Mouse (Mus musculus) thymus, postnatal 14 days (tissue): ENCODE measurements around the gene Duxbl2.
"Not testable (repeated sequence)": the region's sequence is repeated elsewhere in the genome, so short reads cannot be mapped to it uniquely, and the experiment has no call there.

ENCODE experiments used
- DNase-seq: peaks from one replicate; pipeline ENCODE4 v3.0.0; 2021

Gene Duxbl2

DNA sequence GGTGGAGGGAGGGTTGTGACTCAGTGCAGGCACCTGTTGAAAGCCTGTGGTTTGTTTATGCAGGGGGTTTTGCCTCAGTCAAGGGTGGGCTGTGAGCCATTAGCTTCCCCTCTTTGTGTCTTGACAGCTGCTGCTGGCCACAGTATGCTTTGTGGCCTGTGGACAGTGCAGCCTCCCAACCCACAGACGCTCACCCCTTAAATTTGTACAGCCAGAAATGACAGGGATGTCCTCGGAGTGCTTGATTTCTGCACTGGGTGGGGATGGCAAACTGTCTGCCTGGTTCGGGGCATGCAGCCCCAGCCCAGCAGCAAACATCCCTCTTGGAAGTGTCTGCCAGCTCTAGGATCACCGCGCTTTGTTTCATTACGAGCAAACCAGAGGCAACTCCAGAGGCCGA, at the start of gene Duxbl2:
Gene Duxbl2 (plus strand): TSS at position 200 of the 400 bp plus-strand sequence.
- not testable (repeated sequence) for DNase-seq

DNA sequence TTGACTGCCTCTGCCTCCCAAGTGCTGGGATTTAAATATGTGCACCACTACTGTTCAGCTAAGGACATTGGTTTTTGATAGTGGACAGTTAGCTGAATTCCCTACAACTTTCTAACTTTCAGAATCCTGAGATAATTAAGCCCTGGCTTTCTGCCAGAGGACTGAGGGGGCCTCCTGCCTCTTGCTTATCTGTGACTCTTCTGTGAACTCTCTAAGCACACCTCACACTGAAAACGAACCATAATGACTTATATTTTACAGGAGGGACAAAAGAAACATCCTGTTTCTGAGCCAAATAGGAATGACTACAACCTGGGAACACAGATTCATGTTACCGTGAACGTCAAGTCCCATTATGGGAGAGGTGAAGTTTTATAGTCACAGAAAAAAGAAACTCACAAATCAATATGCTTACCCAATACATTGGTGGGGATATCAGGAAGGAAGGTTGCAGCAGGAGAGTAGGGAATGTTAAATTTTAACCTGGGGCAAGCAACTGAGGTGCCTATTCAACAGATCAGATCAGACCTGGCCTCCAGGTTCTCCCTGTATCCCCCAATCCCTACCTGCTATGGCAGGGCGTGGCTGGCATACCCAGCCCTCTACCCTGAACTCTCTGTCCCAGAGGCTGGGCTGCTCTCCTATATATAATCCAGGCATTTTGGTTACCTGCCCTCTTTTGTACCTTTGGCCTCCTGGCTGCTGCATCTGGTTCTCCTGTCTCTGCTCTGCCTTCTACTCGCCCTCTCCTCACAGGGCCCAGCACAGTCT, 41.3 kb upstream of the Duxbl2 start:
- DNase-seq = not testable (repeated sequence)

DNA sequence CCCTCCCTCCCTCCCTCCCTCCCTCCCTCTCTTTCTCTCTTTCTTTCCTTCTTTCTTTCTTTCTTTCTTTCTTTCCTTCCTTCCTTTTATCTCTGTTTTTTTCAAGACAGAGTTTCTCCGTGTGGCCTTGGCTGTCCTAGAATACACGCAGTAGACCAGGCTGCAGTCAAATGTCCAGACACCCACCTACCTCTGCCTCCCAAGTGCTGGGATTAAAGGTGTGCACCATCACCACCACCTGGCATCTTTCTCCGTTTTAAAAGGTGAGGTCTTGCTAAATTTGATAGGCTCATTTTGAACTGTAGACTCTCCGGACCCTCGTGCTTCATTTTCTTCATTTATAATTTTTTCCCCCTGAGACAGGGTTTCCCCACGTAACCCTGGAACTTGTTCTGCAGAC, 36.9 kb upstream of the Duxbl2 start, which contains the start of gene Cphx2:
Gene Cphx2 (plus strand): TSS at position 301 of the 400 bp plus-strand sequence.
- DNase-seq = not testable (repeated sequence)

DNA sequence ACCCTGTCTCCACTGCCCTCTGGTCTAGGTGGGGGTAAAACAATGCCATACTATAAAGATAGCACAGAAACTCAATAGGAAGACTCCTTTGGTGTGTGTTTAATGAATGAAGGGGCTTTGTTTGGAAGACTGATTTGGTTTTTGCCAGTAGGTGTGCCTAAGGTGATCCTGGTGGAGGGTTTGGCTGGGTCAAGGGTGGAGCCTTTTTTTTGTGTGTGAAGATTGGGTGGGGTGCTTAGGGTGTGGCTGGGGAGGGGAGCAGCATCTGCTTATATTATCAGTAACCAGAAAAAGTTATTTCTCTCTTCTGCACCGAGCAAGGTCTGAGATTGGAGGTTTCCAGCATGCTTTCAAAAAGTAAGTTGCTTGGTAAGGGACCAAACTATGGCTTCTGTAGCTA, 36.2 kb upstream of the Duxbl2 start, which contains the start of gene Cphx3:
Gene Cphx3 (plus strand): TSS at position 301 of the 400 bp plus-strand sequence.
- DNase-seq = not testable (repeated sequence)

DNA sequence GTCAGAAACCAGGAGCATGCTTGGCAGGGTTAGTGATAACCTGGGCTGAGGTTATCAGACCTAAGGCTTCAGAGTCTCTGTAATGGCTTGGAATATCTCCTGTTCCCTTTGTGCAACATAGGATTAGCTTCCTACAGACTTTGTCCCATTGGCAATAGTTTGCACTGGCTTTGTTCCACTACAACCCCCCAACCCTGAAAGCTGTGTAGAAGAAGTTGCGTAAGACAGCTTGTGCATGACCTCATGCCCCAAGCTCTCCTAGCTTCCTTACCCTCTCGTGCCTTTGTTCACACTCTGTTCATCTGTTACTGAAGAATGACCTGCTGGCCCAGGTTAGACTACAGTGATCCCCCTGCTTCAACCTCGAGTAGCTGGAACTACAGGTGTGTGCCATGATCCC, 20.5 kb upstream of the Duxbl2 start:
- DNase-seq = not testable (repeated sequence)

DNA sequence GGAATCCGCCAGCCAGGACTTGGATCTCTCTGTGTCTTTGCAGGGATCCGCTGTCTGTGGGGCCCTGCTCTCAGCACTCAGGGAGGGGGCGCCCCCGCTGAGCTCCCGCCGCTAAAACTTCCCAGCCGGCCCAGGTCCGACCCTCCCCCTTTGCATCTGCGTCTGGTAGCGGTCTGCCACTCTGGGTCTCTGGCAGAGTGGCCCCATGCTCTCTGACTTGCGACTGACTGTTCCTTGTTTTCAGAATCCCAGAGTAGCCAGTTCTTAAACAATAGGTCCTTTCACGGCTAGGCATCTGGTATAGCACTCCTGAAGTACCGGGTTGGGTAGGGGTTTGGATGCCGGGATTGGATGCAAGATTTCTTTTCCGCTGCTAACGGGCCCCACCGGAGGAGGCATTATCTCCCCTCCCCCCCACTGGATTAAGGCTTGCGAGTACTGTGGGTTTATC, 426 bp downstream of the Duxbl2 start:
- not testable (repeated sequence) for DNase-seq

DNA sequence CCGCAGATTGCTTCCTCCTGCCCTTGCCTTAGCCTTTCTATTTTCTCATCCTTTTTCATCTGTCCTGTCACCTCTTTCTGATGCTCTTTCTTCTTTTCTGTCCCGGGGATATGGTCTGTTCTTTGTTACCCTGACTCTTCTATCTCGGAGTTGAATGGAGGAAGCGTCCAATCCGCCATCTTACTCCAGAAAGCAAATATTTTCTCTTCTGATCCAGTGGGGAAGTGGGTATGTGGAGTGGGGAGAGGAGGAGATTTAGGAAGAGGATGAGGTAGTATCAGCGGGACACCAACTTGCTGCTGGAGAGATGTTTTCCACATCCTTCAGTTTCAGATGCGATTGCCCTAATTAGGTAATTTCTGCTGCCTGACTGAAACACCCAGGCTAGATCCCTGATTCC, 946 bp downstream of the Duxbl2 start:
- DNase-seq = not testable (repeated sequence)

DNA sequence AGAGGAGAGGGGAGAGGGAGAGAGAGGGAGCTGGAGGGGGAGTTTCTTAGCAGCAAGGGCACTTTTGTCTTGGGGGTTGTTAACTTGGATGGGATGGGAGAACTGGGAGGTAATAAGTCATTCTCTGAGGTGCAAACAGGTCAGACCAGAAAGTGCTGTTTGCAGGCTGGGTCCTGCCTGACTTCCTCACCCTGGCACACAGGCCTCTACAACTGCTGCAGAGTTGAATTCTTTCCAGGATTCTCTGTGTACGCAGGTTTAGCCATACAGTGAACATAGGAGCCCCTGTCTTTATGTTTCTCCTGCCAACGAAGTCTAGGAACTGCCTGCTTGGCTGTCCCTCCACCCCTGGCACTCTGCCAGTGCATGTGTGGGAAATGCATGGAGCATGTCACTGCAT, 28.9 kb downstream of the Duxbl2 start:
- not testable (repeated sequence) for DNase-seq

DNA sequence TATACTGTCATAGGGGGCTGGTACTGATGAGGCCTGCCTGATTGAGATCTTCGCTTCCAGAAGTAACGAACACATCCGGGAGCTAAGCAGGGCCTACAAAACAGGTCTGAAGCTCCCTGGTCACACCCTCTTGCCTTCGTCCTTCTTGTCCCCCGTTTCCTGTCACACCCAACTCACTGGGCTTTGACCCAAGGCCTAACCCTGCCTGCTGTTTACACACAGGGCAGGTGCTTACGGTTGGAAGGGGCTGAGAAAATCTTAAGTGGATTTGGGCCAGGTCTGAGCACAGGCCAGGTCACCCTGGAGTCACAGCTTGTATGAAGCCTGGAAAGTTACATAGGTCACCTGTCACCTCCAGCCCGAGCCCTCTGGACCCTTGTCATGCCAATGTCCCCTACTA, 37.9 kb downstream of the Duxbl2 start:
- DNase-seq = not testable (repeated sequence)

DNA sequence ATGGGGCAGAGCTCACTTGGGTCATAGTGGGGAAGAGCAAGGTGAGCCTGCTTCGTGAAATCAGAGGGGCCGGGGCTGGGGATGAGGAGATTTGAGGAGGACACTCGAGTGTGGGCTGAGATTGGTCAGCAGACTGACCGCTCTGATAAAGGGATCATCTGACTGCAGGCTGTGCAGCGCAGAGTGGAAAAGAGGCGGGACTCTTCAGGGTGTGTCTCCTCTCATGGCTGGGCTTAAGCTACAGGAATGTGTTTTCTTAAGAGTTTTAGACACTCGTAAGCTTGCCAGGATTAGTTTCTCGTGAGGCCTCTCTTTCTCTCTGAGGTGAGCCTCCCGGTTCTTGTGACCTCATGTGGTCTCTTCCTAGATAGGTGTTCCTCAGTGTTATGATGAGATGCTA, 43.0 kb downstream of the Duxbl2 start:
- DNase-seq = not testable (repeated sequence)

DNA sequence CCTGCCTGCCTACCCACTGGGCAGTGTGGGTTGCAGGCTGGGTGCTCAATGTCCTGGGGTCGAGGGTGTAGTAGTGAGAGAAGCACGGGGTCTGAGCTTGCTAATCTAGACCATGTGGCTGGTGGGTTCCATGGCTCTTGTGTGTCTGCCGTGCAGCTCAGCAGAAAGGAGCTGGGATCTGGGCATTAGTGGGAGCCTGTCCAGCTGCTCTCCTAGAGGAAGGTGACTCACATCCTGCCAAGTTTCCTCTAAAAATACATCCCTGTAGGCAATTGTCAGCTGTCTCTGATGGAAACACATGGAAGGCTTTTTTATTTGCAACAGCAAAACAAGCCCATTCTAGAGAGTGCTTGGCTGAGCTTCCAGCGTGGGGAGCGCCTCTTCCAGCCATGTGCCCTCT, 44.3 kb downstream of the Duxbl2 start:
- DNase-seq = not testable (repeated sequence)

DNA sequence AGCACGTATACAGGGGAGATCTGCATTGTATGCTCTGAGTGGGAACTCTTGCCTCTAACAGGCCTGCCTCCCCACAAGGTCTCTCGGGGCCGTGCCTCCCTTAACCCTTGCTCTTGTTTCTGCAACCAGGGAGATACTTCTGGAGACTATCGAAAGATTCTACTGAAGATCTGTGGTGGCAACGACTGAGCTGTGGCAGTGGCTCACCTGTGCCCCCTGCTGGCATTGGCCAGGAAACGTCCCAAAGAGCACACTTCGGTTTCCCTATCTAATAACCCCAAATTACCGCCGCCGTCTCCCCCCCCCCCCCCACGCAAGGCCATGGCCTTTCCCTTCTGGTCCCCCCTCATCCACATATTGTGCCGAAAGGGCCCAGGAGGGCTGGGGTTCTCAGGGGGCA, 47.1 kb downstream of the Duxbl2 start:
- DNase-seq = not testable (repeated sequence)

DNA sequence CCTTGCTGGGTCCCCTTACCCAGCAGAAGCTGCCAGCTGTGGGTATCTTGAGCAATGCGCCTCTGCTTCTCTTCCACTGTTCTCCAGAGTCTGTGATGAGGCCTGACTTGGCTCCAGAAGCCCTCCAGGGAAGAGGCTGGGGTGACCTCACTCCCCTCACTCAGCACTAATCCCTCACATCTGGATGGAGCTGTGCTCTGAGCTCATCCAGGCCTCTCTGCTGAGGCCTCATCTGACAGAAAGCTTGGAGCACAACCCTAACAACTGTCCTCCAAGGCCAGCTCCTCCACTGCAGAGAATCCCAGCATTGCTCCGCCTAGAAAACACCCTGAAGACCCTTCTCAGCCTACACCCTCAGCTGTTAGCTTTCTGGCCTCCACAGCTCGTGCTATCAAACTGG, 55.8 kb downstream of the Duxbl2 start:
- DNase-seq = not testable (repeated sequence)

DNA sequence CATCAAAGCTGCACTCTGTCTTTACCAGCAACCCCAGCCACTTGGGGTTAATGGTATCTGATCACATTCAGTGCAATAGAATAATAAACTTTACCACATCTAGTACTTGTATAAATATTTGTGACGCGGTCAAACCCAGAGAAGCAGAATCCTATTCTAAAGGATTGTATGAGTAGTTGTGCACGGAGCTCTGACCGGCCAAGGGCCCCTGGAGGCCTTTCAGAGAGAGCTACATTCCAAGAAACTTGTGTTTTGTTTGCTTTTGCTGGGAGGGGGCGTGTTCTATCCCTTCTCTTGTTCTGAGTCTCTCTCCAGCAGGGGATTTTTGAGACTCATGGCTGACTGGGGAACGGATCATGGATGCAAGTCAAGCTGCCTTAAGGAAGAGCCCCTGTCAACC, 56.9 kb downstream of the Duxbl2 start:
- not testable (repeated sequence) for DNase-seq
